Mouse (Mus musculus): ENCODE results near the gene Med24. TPM values are rescaled to one million over a fixed set of nuclear protein-coding genes. Genes with fewer than 3 reads are reported as not detected.

Med24 gene
- total and polyA plus RNA-seq, 3 experiments, result 41.6 to 54.5 (median 48.1) TPM

DNA sequence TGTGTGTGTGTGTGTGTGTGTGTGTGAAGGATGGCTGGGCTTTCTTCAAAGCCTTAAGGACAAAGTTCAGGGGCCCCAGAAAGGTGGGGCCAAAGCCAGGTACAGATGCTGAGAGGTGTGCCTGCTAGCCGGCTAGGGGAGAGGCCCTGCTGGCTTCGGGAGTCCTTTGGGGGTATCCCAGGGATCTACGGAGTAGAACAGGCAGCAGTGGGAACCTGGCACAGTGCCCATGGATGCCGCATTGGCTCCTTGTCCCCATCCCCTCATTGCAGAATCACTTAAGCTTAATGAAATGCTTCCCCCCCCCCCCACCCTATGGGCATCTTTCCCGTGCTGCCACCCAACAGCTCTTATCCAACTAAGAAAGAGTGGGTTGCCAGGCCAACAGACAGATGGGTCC is 20.5 kb upstream of the Med24 start:
- Histone ChIP-seq H3K27ac (peak overlapping the region; percentile 93), H3K36me3 (ENCODE audit: control insufficient read depth, insufficient read depth, low read length) (peaks cover 5% of the 10 kb centered on the region; the same call in 1 of the 2 replicates), H3K27me3 (ENCODE audit: control insufficient read depth, insufficient read depth, low read length) (no peaks in the 10 kb centered on the region), H3K79me2 (replicated peaks; ENCODE audit: control insufficient read depth, insufficient read depth, low read length) (peaks cover 5% of the 10 kb centered on the region), H3K4me1 (ENCODE audit: control insufficient read depth, insufficient read depth, low read length) (peaks cover 61% of the 10 kb centered on the region), H3K4me3 (peak overlapping the region; percentile 10; the same call in 1 of the 2 replicates), H3K9ac (ENCODE audit: low read depth, low read length) (no peak overlapping the region)
- 18% methylated on average over 5 of the region's 5 CpGs for WGBS
- intact Hi-C loops (cut with DNase I), result loop anchor here (2.0 kb wide), 1 partner anchor 19 kb away; no protein-coding TSS in a partner anchor
- peak in 1 of 2 experiments; percentile 40 for DNase-seq
- no peak for TF ChIP-seq EP300 (IDR thresholded peaks at IDR 0.05; ENCODE audit: insufficient read depth, low read depth, low read length)
- TF ChIP-seq CTCF (IDR thresholded peaks at IDR 0.05), result no peak
- no peak for TF ChIP-seq POLR2A (IDR thresholded peaks at IDR 0.05; ENCODE audit: insufficient read depth, low read depth, low read length)

- Histone ChIP-seq H3K4me3 (no peak overlapping the region; the same call in 1 of the 2 replicates), H3K27me3 (ENCODE audit: control insufficient read depth, insufficient read depth, low read length) (no peaks in the 10 kb centered on the region), H3K79me2 (replicated peaks; ENCODE audit: control insufficient read depth, insufficient read depth, low read length) (peaks cover 6% of the 10 kb centered on the region), H3K9ac (ENCODE audit: low read depth, low read length) (no peak overlapping the region), H3K27ac (peak overlapping the region; percentile 77), H3K4me1 (ENCODE audit: control insufficient read depth, insufficient read depth, low read length) (peaks cover 55% of the 10 kb centered on the region), H3K36me3 (ENCODE audit: control insufficient read depth, insufficient read depth, low read length) (peaks cover 5% of the 10 kb centered on the region; the same call in 1 of the 2 replicates)
- 23% methylated on average over 15 of the region's 15 CpGs for WGBS
- TF ChIP-seq POLR2A (IDR thresholded peaks at IDR 0.05; ENCODE audit: insufficient read depth, low read depth, low read length) (no peak), EP300 (IDR thresholded peaks at IDR 0.05; ENCODE audit: insufficient read depth, low read depth, low read length) (no peak), CTCF (IDR thresholded peaks at IDR 0.05) (peak; percentile 42)
- DNase-seq, result peak; percentile 37 to 46
- intact Hi-C loops (cut with DNase I), result no loop called here
Observed at GRCm38 (mm10) chr11:98748506-98749416, 19.5 kb upstream of the Med24 start.

GRCm38 (mm10) chr11:98747804-98748505 is 18.7 kb upstream of the Med24 start:
- Histone ChIP-seq H3K27me3 (ENCODE audit: control insufficient read depth, insufficient read depth, low read length) (no peaks in the 10 kb centered on the region), H3K79me2 (replicated peaks; ENCODE audit: control insufficient read depth, insufficient read depth, low read length) (peaks cover 6% of the 10 kb centered on the region), H3K4me1 (ENCODE audit: control insufficient read depth, insufficient read depth, low read length) (peaks cover 56% of the 10 kb centered on the region), H3K4me3 (peak overlapping the region; percentile 18; the same call in 1 of the 2 replicates), H3K27ac (peak overlapping the region; percentile 77), H3K9ac (ENCODE audit: low read depth, low read length) (peak overlapping the region; percentile 42), H3K36me3 (ENCODE audit: control insufficient read depth, insufficient read depth, low read length) (peaks cover 5% of the 10 kb centered on the region; the same call in 1 of the 2 replicates)
- TF ChIP-seq POLR2A (IDR thresholded peaks at IDR 0.05; ENCODE audit: insufficient read depth, low read depth, low read length) (no peak), EP300 (IDR thresholded peaks at IDR 0.05; ENCODE audit: insufficient read depth, low read depth, low read length) (no peak), CTCF (IDR thresholded peaks at IDR 0.05) (no peak)
- DNase-seq, result peak; percentile 38 to 39
- 22% methylated on average over 6 of the region's 6 CpGs for WGBS
- intact Hi-C loops (cut with DNase I), result no loop called here

GRCm38 (mm10) chr11:98746855-98747693 is 17.8 kb upstream of the Med24 start:
- Histone ChIP-seq H3K9ac (ENCODE audit: low read depth, low read length) (peak overlapping the region; percentile 13), H3K36me3 (ENCODE audit: control insufficient read depth, insufficient read depth, low read length) (peaks cover 5% of the 10 kb centered on the region; the same call in 1 of the 2 replicates), H3K4me3 (0 out of 2 replicates have a peak overlapping the region, but pooled peaks have one; percentile 11), H3K79me2 (replicated peaks; ENCODE audit: control insufficient read depth, insufficient read depth, low read length) (peaks cover 4% of the 10 kb centered on the region), H3K4me1 (ENCODE audit: control insufficient read depth, insufficient read depth, low read length) (peaks cover 50% of the 10 kb centered on the region), H3K27me3 (ENCODE audit: control insufficient read depth, insufficient read depth, low read length) (no peaks in the 10 kb centered on the region), H3K27ac (peak overlapping the region; percentile 100)
- DNase-seq, result peak; percentile 83 to 87
- TF ChIP-seq CTCF (IDR thresholded peaks at IDR 0.05) (no peak), EP300 (IDR thresholded peaks at IDR 0.05; ENCODE audit: insufficient read depth, low read depth, low read length) (peak; percentile 64; the same call in 1 of the 2 replicates), POLR2A (IDR thresholded peaks at IDR 0.05; ENCODE audit: insufficient read depth, low read depth, low read length) (0 out of 2 replicates have a peak, but pooled peaks have one; percentile 5)
- 2% methylated on average over 19 of the region's 19 CpGs for WGBS
- intact Hi-C loops (cut with DNase I), result no loop called here
